Mouse (Mus musculus): Measurements from ENCODE around the gene Cyld.
"Not testable (repeated sequence)": the region's sequence is repeated elsewhere in the genome, so short reads cannot be mapped to it uniquely, and the experiment has no call there.

Gene Cyld

DNA sequence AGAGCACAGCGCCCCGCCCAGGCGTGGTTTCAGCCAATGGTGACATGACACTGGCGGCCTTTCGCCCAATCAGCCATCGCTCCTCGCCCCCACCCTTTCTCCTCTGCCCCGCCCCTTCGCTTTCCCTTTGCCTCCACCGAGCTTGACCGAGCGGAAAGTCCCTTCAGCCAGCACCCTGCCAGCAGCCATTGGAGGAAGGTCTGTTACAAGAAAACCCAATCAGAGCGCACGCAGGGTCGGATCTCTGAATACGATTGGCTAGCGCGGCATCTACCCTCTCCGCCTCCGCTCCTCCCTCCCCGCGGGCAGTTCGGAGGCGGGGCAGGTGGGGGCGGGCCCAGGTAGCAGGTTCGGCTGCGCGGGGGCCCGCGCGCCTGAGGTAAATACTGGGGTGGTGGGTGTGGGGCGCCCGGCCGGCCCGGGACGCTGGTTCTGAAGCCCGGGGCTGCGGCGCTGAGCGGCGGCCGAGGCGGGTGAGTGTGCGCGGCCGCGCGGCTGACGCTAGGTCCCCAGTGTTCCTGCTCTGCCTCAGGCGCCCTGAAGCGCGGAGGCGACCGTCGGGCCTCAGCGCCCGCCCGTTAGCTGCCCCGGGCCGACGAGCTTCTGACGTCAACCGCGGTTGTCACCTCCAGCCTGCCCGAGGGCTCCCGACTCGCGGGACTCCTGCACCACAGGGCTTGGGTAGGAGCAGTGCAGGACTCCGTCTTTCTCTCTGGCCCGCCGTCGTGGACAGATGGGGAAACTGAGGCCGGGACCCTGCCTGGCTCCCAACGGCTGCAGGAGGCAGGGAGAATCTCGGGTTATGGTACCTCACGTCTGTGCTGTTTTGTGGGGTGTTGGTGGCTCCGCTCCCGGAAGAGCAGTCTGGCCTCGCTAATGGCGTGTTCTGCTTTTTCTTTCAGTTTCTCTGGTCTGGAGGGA lies at the start of gene Cyld:
Gene Cyld, plus strand, starts transcription at position 308 of the 921 bp plus-strand sequence.
- DNase-seq (ENCODE audit: low read depth, low spot score): peak; percentile 100

DNA sequence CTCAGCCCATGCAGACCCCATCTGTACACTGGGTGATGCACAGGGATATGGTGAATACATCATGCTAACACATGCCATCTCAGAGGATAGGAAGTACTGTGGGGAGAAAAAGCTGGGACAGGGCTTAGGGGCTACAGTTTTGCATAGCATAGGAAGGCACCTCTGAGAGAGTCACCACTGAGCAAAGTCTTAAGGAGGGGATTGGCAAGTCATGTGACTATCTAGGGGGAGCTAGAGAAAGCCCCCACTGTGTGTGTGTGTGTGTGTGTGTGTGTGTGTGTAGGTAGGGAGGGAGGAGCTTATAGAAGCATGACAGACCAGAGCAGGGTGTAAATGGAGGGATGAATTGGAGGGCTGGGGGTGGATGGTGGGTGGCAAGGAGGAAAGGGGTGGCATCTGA lies 48.5 kb upstream of the Cyld start:
- DNase-seq (ENCODE audit: low read depth, low spot score): no peak

GRCm38 (mm10) chr8:88650016-88650708 lies 46.7 kb upstream of the Cyld start:
- no peak for DNase-seq (ENCODE audit: low read depth, low spot score)

DNA sequence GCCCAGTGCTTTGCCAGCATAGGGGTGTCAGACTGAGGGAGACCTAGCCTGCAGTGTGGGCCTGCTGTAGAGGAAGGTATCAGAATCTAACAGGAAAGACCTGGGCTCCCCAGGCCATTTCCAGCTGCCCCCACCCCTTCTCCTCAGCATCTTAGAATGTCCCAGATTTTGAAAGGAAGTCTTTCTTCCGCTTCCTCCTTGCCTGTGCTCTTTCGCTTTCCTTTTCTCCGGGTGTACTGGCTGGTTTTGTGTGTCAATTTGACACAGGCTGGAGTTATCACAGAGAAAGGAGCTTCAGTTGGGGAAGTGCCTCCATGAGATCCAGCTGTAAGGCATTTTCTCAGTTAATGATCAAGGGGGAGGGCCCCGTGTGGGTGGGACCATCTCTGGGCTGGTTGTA lies 45.7 kb upstream of the Cyld start:
- not testable (repeated sequence) for DNase-seq (ENCODE audit: low read depth, low spot score)

GRCm38 (mm10) chr8:88655334-88655733 lies 41.5 kb upstream of the Cyld start:
- peak; percentile 85 for DNase-seq (ENCODE audit: low read depth, low spot score)

DNA sequence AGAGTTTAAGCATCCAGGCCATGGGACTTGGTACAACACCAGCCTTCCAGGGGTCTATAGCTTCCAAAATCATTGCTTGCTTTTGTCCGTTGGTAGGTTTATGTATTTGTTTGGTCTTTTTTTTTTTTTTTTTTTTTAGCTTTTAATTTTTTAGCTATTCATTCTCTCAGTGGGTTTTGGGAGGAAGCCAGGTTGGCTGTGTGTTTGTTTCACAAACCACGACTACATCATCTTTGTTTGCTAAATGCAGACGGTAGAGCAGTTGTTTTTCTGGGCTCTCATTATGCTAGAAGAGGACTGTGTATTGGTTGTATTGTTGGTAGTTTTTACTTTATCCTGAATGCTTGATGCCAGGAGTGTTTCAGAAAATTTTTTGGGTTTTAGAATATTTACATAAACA lies 37.0 kb upstream of the Cyld start:
- no peak for DNase-seq (ENCODE audit: low read depth, low spot score)

DNA sequence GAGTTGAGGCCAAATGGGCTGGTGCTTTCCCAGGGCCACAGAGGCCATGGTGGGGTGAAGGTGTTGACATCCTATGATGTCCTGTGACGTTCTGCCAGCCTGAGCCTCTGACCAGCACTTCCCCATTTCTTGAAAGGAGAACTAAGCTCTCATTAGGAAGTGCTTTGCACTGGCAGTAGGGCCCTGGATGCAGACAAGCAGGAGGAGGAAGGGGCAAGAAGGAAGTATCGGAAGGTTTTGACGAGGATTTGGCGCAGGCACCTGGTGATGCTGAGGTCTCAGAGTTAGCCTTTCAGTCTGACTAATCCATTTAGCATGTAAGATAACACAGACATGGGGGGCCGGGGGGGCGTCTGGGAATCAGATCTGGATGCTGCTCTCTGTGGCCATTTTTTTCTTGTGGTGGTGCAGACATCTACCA lies 34.4 kb upstream of the Cyld start:
- DNase-seq (ENCODE audit: low read depth, low spot score): no peak

DNA sequence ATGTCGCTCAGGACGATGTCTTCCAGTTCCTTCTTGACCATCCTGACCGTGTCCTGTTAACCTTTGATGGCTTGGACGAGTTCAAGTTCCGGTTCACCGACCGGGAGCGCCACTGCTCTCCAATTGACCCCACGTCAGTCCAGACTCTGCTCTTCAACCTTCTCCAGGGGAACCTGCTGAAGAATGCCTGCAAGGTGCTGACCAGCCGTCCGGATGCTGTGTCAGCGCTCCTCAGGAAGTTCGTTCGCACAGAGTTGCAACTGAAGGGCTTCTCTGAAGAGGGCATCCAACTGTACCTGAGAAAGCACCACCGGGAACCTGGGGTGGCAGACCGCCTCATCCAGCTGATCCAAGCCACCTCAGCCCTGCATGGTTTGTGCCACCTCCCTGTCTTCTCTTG lies 32.7 kb upstream of the Cyld start:
- DNase-seq (ENCODE audit: low read depth, low spot score): no peak

- peak; percentile 62 for DNase-seq (ENCODE audit: low read depth, low spot score)
Observed at GRCm38 (mm10) chr8:88664947-88665346, 31.9 kb upstream of the Cyld start.

DNA sequence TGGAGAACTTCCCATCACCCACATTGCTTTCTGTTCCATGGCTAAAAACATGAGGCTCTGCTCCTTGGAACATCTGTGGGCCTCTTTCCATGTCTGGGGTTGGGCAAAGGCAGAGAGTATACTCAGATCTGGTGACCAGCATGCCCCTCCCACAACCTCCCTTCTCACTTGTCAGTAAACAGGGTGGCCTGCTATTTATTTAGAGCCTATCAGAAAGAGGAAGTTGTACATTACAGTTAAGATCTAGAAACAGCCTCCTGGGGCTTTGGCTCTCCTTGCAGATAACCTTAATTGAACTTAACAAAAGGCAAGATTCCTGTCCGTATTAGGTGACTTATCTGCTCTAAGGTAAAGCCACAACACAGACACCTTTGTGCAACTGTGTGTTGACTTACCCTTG lies 30.4 kb upstream of the Cyld start:
- DNase-seq (ENCODE audit: low read depth, low spot score): no peak

- DNase-seq (ENCODE audit: low read depth, low spot score): peak; percentile 89
Observed at GRCm38 (mm10) chr8:88668400-88669086, 28.3 kb upstream of the Cyld start.

GRCm38 (mm10) chr8:88670782-88671181 lies 26.0 kb upstream of the Cyld start:
- DNase-seq (ENCODE audit: low read depth, low spot score): peak; percentile 40

- DNase-seq (ENCODE audit: low read depth, low spot score): peak; percentile 62
Observed at GRCm38 (mm10) chr8:88671575-88671974, 25.3 kb upstream of the Cyld start.

- DNase-seq (ENCODE audit: low read depth, low spot score): no peak
Observed at GRCm38 (mm10) chr8:88673859-88674258, 23.0 kb upstream of the Cyld start.

- DNase-seq (ENCODE audit: low read depth, low spot score): peak; percentile 55
Observed at GRCm38 (mm10) chr8:88675372-88676165, 21.3 kb upstream of the Cyld start.

DNA sequence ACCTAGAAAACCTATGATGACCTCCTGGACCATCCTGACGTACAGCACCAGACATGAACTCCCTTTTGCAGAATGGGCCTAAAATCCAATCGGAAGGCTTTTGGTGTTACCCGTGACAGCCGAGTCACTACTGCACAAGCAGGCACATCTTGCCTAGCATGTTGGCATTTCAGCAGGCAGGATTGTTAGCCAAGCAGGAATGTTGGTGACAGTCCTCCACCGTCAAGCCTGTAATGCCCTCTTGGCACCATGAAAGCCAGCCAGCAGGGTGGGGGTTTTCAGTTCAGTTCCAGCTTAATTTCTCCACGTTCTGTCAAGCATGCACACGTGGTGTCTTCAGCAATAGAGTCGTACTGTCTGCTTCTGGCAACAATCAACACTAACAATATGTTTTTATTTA lies 19.8 kb upstream of the Cyld start:
- DNase-seq (ENCODE audit: low read depth, low spot score): no peak

DNA sequence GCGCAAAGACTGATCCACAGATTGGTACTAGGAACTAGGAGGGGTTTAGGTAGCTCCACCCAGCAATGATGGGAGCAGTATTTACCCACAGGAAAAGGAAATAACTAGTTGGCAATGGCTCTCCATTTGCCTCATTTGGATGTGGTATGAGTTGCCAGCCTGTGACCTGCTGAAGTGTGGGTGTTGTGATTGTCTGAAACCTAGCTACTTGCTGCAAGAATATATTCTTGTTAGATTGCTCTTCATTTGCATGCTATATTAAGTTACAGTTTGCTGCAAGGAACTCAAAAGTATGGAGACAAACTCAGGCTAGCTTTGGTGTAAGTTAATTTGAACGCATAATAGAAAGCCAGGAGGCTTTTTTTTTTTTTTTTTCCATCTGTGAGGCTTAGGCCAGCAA lies 16.3 kb upstream of the Cyld start:
- DNase-seq (ENCODE audit: low read depth, low spot score): peak; percentile 63

GRCm38 (mm10) chr8:88681046-88681445 lies 15.8 kb upstream of the Cyld start:
- peak; percentile 84 for DNase-seq (ENCODE audit: low read depth, low spot score)

GRCm38 (mm10) chr8:88683656-88684289 lies 13.1 kb upstream of the Cyld start:
- peak; percentile 47 for DNase-seq (ENCODE audit: low read depth, low spot score)

DNA sequence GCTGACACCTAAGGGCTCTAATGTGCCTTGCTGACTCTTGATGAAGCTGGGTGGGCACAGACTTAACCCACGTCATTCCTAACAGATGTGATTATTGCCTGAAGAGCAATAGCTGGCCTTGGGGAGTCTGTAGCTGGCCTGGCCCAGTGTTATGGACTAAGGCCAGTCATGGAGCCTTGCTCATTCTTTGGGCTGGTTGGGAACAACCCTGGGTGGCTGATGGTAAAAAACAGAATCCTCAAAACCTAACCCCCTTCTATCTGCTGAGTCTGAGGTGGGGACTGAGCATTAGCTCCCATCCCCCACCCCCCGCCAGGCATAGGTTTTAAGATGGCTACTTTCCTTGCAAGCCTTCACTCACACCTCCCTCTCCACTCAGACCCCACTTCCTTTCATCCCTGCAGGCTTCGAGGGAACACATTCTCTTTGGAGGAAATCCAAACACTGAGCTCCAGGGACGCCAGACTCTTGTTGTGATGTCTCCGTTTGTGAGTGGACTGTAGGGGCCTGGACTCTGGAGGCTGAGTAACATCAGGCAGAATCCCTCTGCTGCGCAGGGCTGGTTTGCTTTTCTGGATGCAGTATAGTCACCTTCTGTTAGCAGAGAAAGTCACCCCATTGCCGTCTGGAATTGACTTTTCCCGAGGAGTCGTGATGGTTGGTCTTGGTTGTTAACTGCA lies 10.5 kb upstream of the Cyld start:
- no peak for DNase-seq (ENCODE audit: low read depth, low spot score)

Data from brain, adult 2 months (tissue).